Mouse (Mus musculus) Patski (cell line): ENCODE data around the gene Ttc28. TPM values are rescaled to one million over a fixed set of nuclear protein-coding genes. Genes with fewer than 3 reads are reported as not detected.
A peak's percentile ranks its signal among the peaks of the same experiment; 100 is the strongest.

Source experiments
- ATAC-seq: fragments of 100-300 bp; one replicate; pipeline ENCODE4 v1.8.0; 2021
- CTCF ChIA-PET: fragments of 350-600 bp; sonication (Branson Sonifier 250); formaldehyde crosslinking; loops from one replicate; lab custom pipeline; 2022; ENCODE audit warnings: inconsistent platforms; lab: Charles Lee
- POLR2A ChIA-PET: fragments of 350-600 bp; sonication (Branson Sonifier 250); formaldehyde crosslinking; loops from one replicate; lab custom pipeline; 2022; ENCODE audit warnings: antibody characterized with exemption, inconsistent platforms; lab: Charles Lee
- DNase-seq: peaks from one replicate; pipeline ENCODE4 v3.0.0-alpha.2; 2011; ENCODE audit warnings: low read depth, low spot score
- H3K27me3 ChIP-seq: fragments of 371-371 bp; one replicate; pipeline ENCODE4 v1.5.1; 2021
- CTCF ChIP-seq: fragments of 100-300 bp; IDR thresholded peaks from one replicate; pipeline ENCODE4 v1.5.1; 2021
- in situ Hi-C: fragments of 300-500 bp; cut with MboI; formaldehyde crosslinking; loops from 3 replicates; pipeline ENCODE4 v1.11.1; 2018; ENCODE audit warnings: low pct_unique_long_range_greater_than_20kb, mixed read lengths
- polyA plus RNA-seq: library from polyadenylated mRNA; unstranded; gene quantifications from one replicate; pipeline ENCODE4 v1.2.3, GENCODE M21; 2021

Gene Ttc28
- polyA plus RNA-seq, 1 experiment from 2014 or later, result 9.0 TPM

DNA sequence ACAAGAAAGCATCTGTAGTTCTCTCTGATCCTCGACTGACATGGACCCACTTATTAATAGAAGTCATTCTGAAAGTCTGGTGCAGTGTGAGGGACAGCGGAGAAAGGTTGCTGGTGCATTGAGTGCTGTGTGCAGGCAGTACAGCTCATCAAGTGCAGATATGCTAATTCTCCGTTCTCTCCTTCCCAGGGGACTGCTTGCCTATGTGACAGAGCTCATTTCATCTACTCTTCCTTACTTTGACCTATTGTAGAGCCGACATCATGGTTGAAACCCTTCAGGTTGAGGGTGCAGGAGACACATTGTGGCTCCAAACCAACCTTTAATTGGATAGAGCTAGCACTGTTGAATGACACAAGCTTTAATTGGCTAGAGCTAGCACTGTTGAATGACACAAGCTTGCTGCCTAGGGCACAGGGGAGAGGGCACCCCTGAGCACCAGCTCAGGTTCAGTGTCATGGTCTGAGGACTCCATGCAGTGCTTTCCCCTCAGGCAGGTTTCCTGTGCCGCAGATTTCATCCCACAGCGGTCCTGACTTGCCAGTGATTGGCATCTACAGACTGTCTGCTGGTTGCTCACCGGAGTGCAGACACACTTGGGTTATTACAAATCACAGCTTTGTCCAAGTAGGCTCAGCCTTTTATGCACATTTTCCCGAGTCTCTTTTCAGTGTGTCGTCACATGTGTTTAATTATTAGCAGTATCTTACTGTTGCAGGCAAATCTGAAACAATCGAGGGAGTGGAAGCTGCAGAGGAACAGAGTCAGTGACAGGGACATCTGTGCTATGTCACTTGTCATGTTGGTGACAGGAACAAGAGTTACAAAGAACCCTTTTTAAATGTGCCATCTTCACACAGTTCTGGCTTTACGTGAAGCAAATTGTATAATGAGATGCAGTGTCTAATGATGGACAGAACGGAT, 69.1 kb downstream of the Ttc28 start:
- DNase-seq (peak; percentile 12), ATAC-seq (peak; percentile 65)
- ChIA-PET CTCF (interaction anchor here (0.9 to 1.7 kb wide), 4 partner anchors 10 to 260 kb away, joined by 3 to 5 read pairs (median 4); no protein-coding TSS in a partner anchor), POLR2A (no interaction called here)
- TF ChIP-seq CTCF, result no peak
- H3K27me3 ChIP-seq, result no peaks in the 10 kb centered on the region
- in situ Hi-C loops, result no loop called here

DNA sequence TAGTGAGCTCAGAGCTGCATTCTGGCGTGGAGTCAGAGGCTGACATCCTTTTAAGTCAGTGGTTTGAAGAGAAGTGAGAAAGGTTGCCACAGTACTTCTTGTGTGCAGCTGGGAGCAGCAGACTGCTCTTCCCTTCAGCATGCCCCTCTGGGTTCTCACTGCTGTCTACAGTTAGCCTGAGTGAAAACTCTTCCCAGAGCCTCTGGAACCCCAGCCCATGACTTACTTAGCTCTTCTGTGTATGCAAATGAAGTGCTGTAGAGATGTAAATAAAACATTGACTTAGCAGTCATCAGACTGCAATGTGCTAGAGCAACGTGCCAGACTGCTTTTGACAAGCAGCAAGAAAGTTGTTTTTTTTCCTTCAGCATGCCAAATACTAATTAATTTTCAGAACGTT, 70.2 kb downstream of the Ttc28 start:
- TF ChIP-seq CTCF, result peak; percentile 1
- DNase-seq (no peak), ATAC-seq (no peak)
- CTCF ChIA-PET, result interaction anchor here (1.0 to 1.7 kb wide), 3 partner anchors 9 to 24 kb away, joined by 3 to 5 read pairs (median 4); no protein-coding TSS in a partner anchor
- in situ Hi-C loops, result no loop called here
- POLR2A ChIA-PET, result interaction anchor here (0.6 kb wide), 1 partner anchor 24 kb away, joined by 3 read pairs; no protein-coding TSS in a partner anchor
- H3K27me3 ChIP-seq, result no peaks in the 10 kb centered on the region

DNA sequence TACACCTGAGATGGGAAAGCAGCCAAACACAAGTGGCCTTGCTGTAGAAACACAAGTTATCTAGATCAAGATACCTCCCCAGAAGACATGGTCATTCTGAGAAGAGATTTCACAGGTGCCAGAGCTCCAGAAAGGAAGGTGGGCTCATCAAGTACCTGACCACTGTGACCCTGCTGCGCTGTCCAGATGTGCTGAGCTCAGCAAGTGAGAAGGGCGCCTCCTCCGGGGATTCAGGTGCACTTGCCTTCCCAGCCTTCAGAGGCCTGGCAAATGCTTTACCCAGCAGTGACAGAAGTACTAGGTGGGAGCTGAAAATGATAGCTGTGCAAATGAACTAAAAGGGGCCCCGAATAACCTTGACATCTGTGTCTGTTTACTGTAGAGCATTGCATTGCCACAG, 78.6 kb downstream of the Ttc28 start:
- in situ Hi-C loops, result no loop called here
- no peaks in the 10 kb centered on the region for H3K27me3 ChIP-seq
- no peak for DNase-seq
- no peak for ATAC-seq
- ChIA-PET POLR2A (no interaction called here), CTCF (interaction anchor here (1.1 to 2.0 kb wide), 4 partner anchors 9 to 32 kb away, joined by 3 to 5 read pairs (median 5); no protein-coding TSS in a partner anchor)
- no peak for TF ChIP-seq CTCF

DNA sequence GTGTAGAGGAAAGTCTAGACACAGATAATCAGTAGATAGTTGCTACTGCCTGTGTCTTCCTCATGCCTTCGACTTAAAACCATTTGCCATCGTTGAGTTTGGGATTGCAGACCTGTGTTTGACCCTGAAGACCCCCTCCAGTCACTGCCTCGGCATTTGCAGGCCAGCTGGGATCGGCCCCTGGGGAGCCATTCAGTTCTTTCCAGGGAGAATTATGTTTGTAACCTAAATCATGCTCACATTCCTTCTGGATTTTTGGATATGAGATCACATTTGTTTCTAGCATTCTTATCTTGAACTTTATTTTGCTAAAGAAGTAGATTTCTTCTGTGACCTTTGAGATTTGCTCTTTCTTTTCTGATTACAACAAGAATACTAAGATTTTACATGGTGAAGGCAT, 80.5 kb downstream of the Ttc28 start:
- CTCF ChIA-PET, result interaction anchor here (1.3 to 2.0 kb wide), 3 partner anchors 11 to 125 kb away, joined by 3 to 5 read pairs (median 3); no protein-coding TSS in a partner anchor
- in situ Hi-C loops, result no loop called here

GRCm38 (mm10) chr5:110960890-110961289, 81.3 kb downstream of the Ttc28 start:
- in situ Hi-C loops, result no loop called here
- ATAC-seq, result no peak
- ChIA-PET CTCF (interaction anchor here (1.3 kb wide), 2 partner anchors 14 to 125 kb away, joined by 3 read pairs; no protein-coding TSS in a partner anchor), POLR2A (no interaction called here)
- TF ChIP-seq CTCF, result no peak
- H3K27me3 ChIP-seq, result no peaks in the 10 kb centered on the region
- DNase-seq, result no peak

More for the DNA sequence above, 80.5 kb downstream of the Ttc28 start:
- POLR2A ChIA-PET, result no interaction called here
- no peak for TF ChIP-seq CTCF
- DNase-seq (no peak), ATAC-seq (no peak)
- no peaks in the 10 kb centered on the region for H3K27me3 ChIP-seq

GRCm38 (mm10) chr5:110967483-110968055, 88.0 kb downstream of the Ttc28 start:
- ChIA-PET CTCF (interaction anchor here (1.1 kb wide), 1 partner anchor 8 kb away, joined by 3 read pairs; no protein-coding TSS in a partner anchor), POLR2A (interaction anchor here (0.5 kb wide), 1 partner anchor 128 kb away, joined by 4 read pairs; the partner anchor contains the start of genes Chek2 and Hscb)
- TF ChIP-seq CTCF, result no peak
- ATAC-seq (no peak), DNase-seq (no peak)
- in situ Hi-C loops, result no loop called here
- no peaks in the 10 kb centered on the region for H3K27me3 ChIP-seq

- no peaks in the 10 kb centered on the region for H3K27me3 ChIP-seq
- ATAC-seq (no peak), DNase-seq (no peak)
- ChIA-PET CTCF (interaction anchor here (0.9 kb wide), 1 partner anchor 18 kb away, joined by 3 read pairs; no protein-coding TSS in a partner anchor), POLR2A (interaction anchor here (0.6 kb wide), 1 partner anchor 36 kb away, joined by 3 read pairs; no protein-coding TSS in a partner anchor)
- no peak for TF ChIP-seq CTCF
- in situ Hi-C loops, result no loop called here
Measured at GRCm38 (mm10) chr5:110968566-110968965, 89.0 kb downstream of the Ttc28 start.

DNA sequence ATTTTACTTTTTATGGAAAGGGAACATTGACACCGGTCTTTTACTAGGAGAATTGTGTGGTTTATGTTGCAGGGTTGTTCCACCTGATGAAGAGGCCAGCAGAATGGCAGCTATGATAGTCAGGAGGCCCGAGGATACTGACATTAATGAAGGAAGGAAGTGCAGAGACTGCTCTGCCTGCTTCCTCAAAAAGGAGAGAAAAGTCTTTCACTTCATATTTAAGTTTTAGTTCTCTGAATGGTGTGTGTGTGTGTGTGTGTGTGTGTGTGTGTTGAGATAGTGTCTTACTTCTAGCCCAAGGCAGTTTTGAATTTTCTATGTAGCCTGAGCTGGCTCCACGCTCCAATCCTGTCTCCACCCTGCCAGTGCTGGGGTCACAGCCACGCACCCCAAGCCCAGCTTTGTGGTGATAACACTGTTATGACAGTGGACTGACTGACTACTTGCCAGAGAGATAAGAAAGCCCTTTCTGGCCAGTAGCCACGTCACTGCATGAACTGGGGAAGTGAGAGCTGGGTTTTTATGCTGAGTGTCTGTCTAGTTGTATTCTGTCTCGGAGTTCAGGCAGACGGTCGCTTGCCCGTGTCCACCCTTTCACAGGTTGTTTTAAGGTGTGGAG, 90.7 kb downstream of the Ttc28 start:
- no peak for ATAC-seq
- in situ Hi-C loops, result no loop called here
- ChIA-PET POLR2A (no interaction called here), CTCF (no interaction called here)
- no peak for TF ChIP-seq CTCF
- H3K27me3 ChIP-seq, result no peaks in the 10 kb centered on the region
- DNase-seq, result no peak

DNA sequence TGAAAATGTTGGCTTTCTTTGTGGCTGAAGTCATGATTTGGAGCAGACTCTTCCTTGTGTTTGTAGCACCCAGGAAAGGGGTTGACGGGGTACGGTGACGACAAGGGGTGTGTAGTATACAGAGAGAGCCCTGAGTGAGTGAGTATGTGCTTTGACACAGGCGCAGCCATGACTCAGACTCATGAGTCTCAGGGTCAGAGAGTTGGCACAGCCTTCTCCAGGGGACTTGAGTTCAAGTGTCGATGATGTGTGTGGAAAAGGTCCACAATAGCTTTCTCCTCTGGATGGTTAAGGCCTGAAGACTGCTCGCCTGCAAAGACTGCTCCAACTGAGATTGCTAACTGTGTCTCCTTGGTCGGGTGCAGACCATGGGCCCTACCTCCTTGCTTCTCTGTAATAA, 97.1 kb downstream of the Ttc28 start:
- DNase-seq, result no peak
- ChIA-PET POLR2A (no interaction called here), CTCF (interaction anchor here (0.9 to 1.4 kb wide), 2 partner anchors 18 to 45 kb away, joined by 3 read pairs; no protein-coding TSS in a partner anchor)
- in situ Hi-C loops, result no loop called here
- no peaks in the 10 kb centered on the region for H3K27me3 ChIP-seq
- ATAC-seq, result no peak
- no peak for TF ChIP-seq CTCF

DNA sequence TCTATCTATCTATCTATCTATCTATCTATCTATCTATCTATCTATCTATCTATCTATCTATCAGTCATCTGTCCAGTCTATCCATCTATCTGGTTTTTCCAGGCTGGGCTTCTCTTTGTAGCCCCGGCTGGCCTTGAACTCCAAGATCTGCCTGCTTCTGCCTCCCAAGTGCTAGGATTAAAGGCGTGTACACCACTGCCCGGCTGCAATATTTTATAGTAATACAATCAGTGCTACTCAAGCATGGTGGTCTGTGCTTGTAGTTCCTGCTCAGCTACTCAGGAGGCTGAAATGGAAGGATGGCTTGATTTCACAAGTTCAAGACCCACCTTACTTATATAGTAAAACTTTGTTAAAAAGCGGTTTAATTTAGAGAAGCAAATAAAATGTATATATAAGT, 98.2 kb downstream of the Ttc28 start:
- CTCF ChIA-PET, result interaction anchor here (1.0 to 1.4 kb wide), 3 partner anchors 19 to 46 kb away, joined by 3 read pairs; no protein-coding TSS in a partner anchor
- POLR2A ChIA-PET, result no interaction called here
- ATAC-seq, result no peak
- in situ Hi-C loops, result no loop called here
- no peak for TF ChIP-seq CTCF
- H3K27me3 ChIP-seq, result no peaks in the 10 kb centered on the region
- no peak for DNase-seq
